Mouse (Mus musculus): ENCODE measurements around the gene Pmel. TPM values are rescaled to one million over a fixed set of nuclear protein-coding genes. Genes with fewer than 3 reads are reported as not detected.

Pmel gene
- polyA plus RNA-seq, 1 experiment from 2014 or later, result 4.0 TPM

Other genes with a start within 250 kb of the Pmel start
- gene Smarcc2, start 244.9 kb upstream of the Pmel start, polyA plus RNA-seq (2014; fragmentation: Nextera tagmentation; extraction: Ambion mirVana), result 124 and 125 TPM in 2 replicates
- gene Myl6, start 210.1 kb upstream of the Pmel start, polyA plus RNA-seq (2014; fragmentation: Nextera tagmentation; extraction: Ambion mirVana), result 776 and 804 TPM in 2 replicates
- 2.4 and 3.5 TPM in 2 replicates for gene Myl6b, start 205.5 kb upstream of the Pmel start, polyA plus RNA-seq (2014; fragmentation: Nextera tagmentation; extraction: Ambion mirVana)
- gene Esyt1, start 178.3 kb upstream of the Pmel start, polyA plus RNA-seq (2014; fragmentation: Nextera tagmentation; extraction: Ambion mirVana), result 27.3 and 34.1 TPM in 2 replicates
- 16.6 and 18.3 TPM in 2 replicates for gene Zc3h10, start 156.4 kb upstream of the Pmel start, polyA plus RNA-seq (2014; fragmentation: Nextera tagmentation; extraction: Ambion mirVana)
- gene Rpl41, start 154.9 kb upstream of the Pmel start, polyA plus RNA-seq (2014; fragmentation: Nextera tagmentation; extraction: Ambion mirVana), result 3,132 and 3,213 TPM in 2 replicates
- gene Pa2g4, start 138.2 kb upstream of the Pmel start, polyA plus RNA-seq (2014; fragmentation: Nextera tagmentation; extraction: Ambion mirVana), result 245 and 251 TPM in 2 replicates
- gene Erbb3, start 114.5 kb upstream of the Pmel start, polyA plus RNA-seq (2014; fragmentation: Nextera tagmentation; extraction: Ambion mirVana), result 14.4 and 17.3 TPM in 2 replicates
- gene Rps26, start 77.4 kb upstream of the Pmel start, polyA plus RNA-seq (2014; fragmentation: Nextera tagmentation; extraction: Ambion mirVana), result 626 and 686 TPM in 2 replicates
- 4.2 and 5.1 TPM in 2 replicates for gene Ikzf4, start 58.2 kb upstream of the Pmel start, polyA plus RNA-seq (2014; fragmentation: Nextera tagmentation; extraction: Ambion mirVana)
- gene Suox, start 30.1 kb upstream of the Pmel start, polyA plus RNA-seq (2014; fragmentation: Nextera tagmentation; extraction: Ambion mirVana), result 15.6 and 17.2 TPM in 2 replicates
- 82.2 and 82.9 TPM in 2 replicates for gene Rab5b, start 7.9 kb upstream of the Pmel start, polyA plus RNA-seq (2014; fragmentation: Nextera tagmentation; extraction: Ambion mirVana)
- 93.9 and 99.5 TPM in 2 replicates for gene Cdk2, start 836 bp downstream of the Pmel start, polyA plus RNA-seq (2014; fragmentation: Nextera tagmentation; extraction: Ambion mirVana)
- 5.8 and 6.2 TPM in 2 replicates for gene Dgka, start 40.7 kb downstream of the Pmel start, polyA plus RNA-seq (2014; fragmentation: Nextera tagmentation; extraction: Ambion mirVana)
- gene Pym1, start 43.7 kb downstream of the Pmel start, polyA plus RNA-seq (2014; fragmentation: Nextera tagmentation; extraction: Ambion mirVana), result 47.8 and 50.2 TPM in 2 replicates
- gene Mmp19, start 86.7 kb downstream of the Pmel start, polyA plus RNA-seq (2014; fragmentation: Nextera tagmentation; extraction: Ambion mirVana), result 0.32 and 0.41 TPM in 2 replicates
- gene Dnajc14, start 99.9 kb downstream of the Pmel start, polyA plus RNA-seq (2014; fragmentation: Nextera tagmentation; extraction: Ambion mirVana), result 39.3 and 42.8 TPM in 2 replicates
- gene Tmem198b, start 100.2 kb downstream of the Pmel start, polyA plus RNA-seq (2014; fragmentation: Nextera tagmentation; extraction: Ambion mirVana), result 16.7 and 16.9 TPM in 2 replicates
- gene Sarnp, start 113.1 kb downstream of the Pmel start, polyA plus RNA-seq (2014; fragmentation: Nextera tagmentation; extraction: Ambion mirVana), result 233 and 234 TPM in 2 replicates
- 59.2 and 64.6 TPM in 2 replicates for gene Ormdl2, start 117.5 kb downstream of the Pmel start, polyA plus RNA-seq (2014; fragmentation: Nextera tagmentation; extraction: Ambion mirVana)
- 16.4 and 17.7 TPM in 2 replicates for gene Gdf11, start 187.5 kb downstream of the Pmel start, polyA plus RNA-seq (2014; fragmentation: Nextera tagmentation; extraction: Ambion mirVana)
- gene Cd63, start 196.8 kb downstream of the Pmel start, polyA plus RNA-seq (2014; fragmentation: Nextera tagmentation; extraction: Ambion mirVana), result 192 and 208 TPM in 2 replicates
- gene Rdh5, start 218.7 kb downstream of the Pmel start, polyA plus RNA-seq (2014; fragmentation: Nextera tagmentation; extraction: Ambion mirVana), result 10.7 and 11.2 TPM in 2 replicates
- gene Bloc1s1, start 219.8 kb downstream of the Pmel start, polyA plus RNA-seq (2014; fragmentation: Nextera tagmentation; extraction: Ambion mirVana), result 215 and 227 TPM in 2 replicates
- 4.2 and 4.5 TPM in 2 replicates for gene Itga7, start 229.6 kb downstream of the Pmel start, polyA plus RNA-seq (2014; fragmentation: Nextera tagmentation; extraction: Ambion mirVana)